Mouse (Mus musculus): ENCODE data around the gene Kdm6b. TPM values are rescaled to one million over a fixed set of nuclear protein-coding genes. Genes with fewer than 3 reads are reported as not detected.

Gene Kdm6b
- polyA plus RNA-seq, 1 experiment = 10.5 TPM

GRCm38 (mm10) chr11:69419813-69420553, 6.5 kb upstream of the Kdm6b start:
- 1% methylated on average over 31 of the region's 31 CpGs for WGBS
- Histone ChIP-seq H3K36me3 (ENCODE audit: control insufficient read depth, insufficient read depth, low read length) (no peaks in the 10 kb centered on the region), H3K27ac (ENCODE audit: insufficient read depth, low read depth, low read length) (peak overlapping the region; percentile 82), H3K4me3 (ENCODE audit: insufficient read depth, low read depth, low read length) (peak overlapping the region; percentile 70), H3K4me1 (ENCODE audit: control insufficient read depth, insufficient read depth, low read length) (peaks cover 7% of the 10 kb centered on the region; the same call in 1 of the 2 replicates), H3K27me3 (replicated peaks; ENCODE audit: control insufficient read depth, insufficient read depth, low read length) (no peaks in the 10 kb centered on the region)
- DNase-seq = peak; percentile 69
- TF ChIP-seq POLR2A (IDR thresholded peaks at IDR 0.05; ENCODE audit: low read depth, low read length) (no peak), CTCF (conservative IDR thresholded peaks at IDR 0.05; ENCODE audit: insufficient read depth, insufficient read length, low read depth, low read length) (no peak)

GRCm38 (mm10) chr11:69419443-69419812, 6.0 kb upstream of the Kdm6b start:
- Histone ChIP-seq H3K4me1 (ENCODE audit: control insufficient read depth, insufficient read depth, low read length) (peaks cover 9% of the 10 kb centered on the region), H3K36me3 (ENCODE audit: control insufficient read depth, insufficient read depth, low read length) (no peaks in the 10 kb centered on the region), H3K27me3 (replicated peaks; ENCODE audit: control insufficient read depth, insufficient read depth, low read length) (no peaks in the 10 kb centered on the region), H3K4me3 (ENCODE audit: insufficient read depth, low read depth, low read length) (peak overlapping the region; percentile 70), H3K27ac (ENCODE audit: insufficient read depth, low read depth, low read length) (peak overlapping the region; percentile 82)
- TF ChIP-seq CTCF (conservative IDR thresholded peaks at IDR 0.05; ENCODE audit: insufficient read depth, insufficient read length, low read depth, low read length) = peak; percentile 45
- TF ChIP-seq POLR2A (IDR thresholded peaks at IDR 0.05; ENCODE audit: low read depth, low read length) = no peak
- DNase-seq = peak; percentile 43
- 1% methylated on average over 19 of the region's 19 CpGs for WGBS

- peak; percentile 98 for DNase-seq
- peak; percentile 32 for TF ChIP-seq POLR2A (IDR thresholded peaks at IDR 0.05; ENCODE audit: low read depth, low read length)
- 0 out of 2 replicates have a peak, but pooled peaks have one; percentile 17 for TF ChIP-seq CTCF (conservative IDR thresholded peaks at IDR 0.05; ENCODE audit: insufficient read depth, insufficient read length, low read depth, low read length)
- Histone ChIP-seq H3K27me3 (replicated peaks; ENCODE audit: control insufficient read depth, insufficient read depth, low read length) (no peaks in the 10 kb centered on the region), H3K36me3 (ENCODE audit: control insufficient read depth, insufficient read depth, low read length) (no peaks in the 10 kb centered on the region), H3K4me1 (ENCODE audit: control insufficient read depth, insufficient read depth, low read length) (peaks cover 16% of the 10 kb centered on the region), H3K27ac (ENCODE audit: insufficient read depth, low read depth, low read length) (peak overlapping the region; percentile 98), H3K4me3 (ENCODE audit: insufficient read depth, low read depth, low read length) (peak overlapping the region; percentile 70)
- under 1% methylated on average over 45 of the region's 45 CpGs for WGBS
These were observed 5.3 kb upstream of the Kdm6b start for GRCm38 (mm10) chr11:69418481-69419442.

- Histone ChIP-seq H3K27me3 (replicated peaks; ENCODE audit: control insufficient read depth, insufficient read depth, low read length) (no peaks in the 10 kb centered on the region), H3K4me3 (ENCODE audit: insufficient read depth, low read depth, low read length) (peak overlapping the region; percentile 67), H3K4me1 (ENCODE audit: control insufficient read depth, insufficient read depth, low read length) (peaks cover 26% of the 10 kb centered on the region), H3K27ac (ENCODE audit: insufficient read depth, low read depth, low read length) (peak overlapping the region; percentile 98), H3K36me3 (ENCODE audit: control insufficient read depth, insufficient read depth, low read length) (no peaks in the 10 kb centered on the region)
- WGBS = under 1% methylated on average over 39 of the region's 39 CpGs
- TF ChIP-seq POLR2A (IDR thresholded peaks at IDR 0.05; ENCODE audit: low read depth, low read length) = peak; percentile 87
- no peak for TF ChIP-seq CTCF (conservative IDR thresholded peaks at IDR 0.05; ENCODE audit: insufficient read depth, insufficient read length, low read depth, low read length)
- DNase-seq = peak; percentile 99
These were observed 4.2 kb upstream of the Kdm6b start for GRCm38 (mm10) chr11:69417449-69418384.

GRCm38 (mm10) chr11:69416921-69417448, 3.5 kb upstream of the Kdm6b start:
- Histone ChIP-seq H3K27me3 (replicated peaks; ENCODE audit: control insufficient read depth, insufficient read depth, low read length) (no peaks in the 10 kb centered on the region), H3K36me3 (ENCODE audit: control insufficient read depth, insufficient read depth, low read length) (no peaks in the 10 kb centered on the region), H3K4me1 (ENCODE audit: control insufficient read depth, insufficient read depth, low read length) (peaks cover 31% of the 10 kb centered on the region), H3K4me3 (ENCODE audit: insufficient read depth, low read depth, low read length) (peak overlapping the region; percentile 67), H3K27ac (ENCODE audit: insufficient read depth, low read depth, low read length) (peak overlapping the region; percentile 86)
- no peak for TF ChIP-seq CTCF (conservative IDR thresholded peaks at IDR 0.05; ENCODE audit: insufficient read depth, insufficient read length, low read depth, low read length)
- TF ChIP-seq POLR2A (IDR thresholded peaks at IDR 0.05; ENCODE audit: low read depth, low read length) = no peak
- 12% methylated on average over 8 of the region's 8 CpGs for WGBS
- no peak for DNase-seq

- Histone ChIP-seq H3K4me1 (ENCODE audit: control insufficient read depth, insufficient read depth, low read length) (peaks cover 34% of the 10 kb centered on the region), H3K4me3 (ENCODE audit: insufficient read depth, low read depth, low read length) (no peak overlapping the region), H3K36me3 (ENCODE audit: control insufficient read depth, insufficient read depth, low read length) (no peaks in the 10 kb centered on the region), H3K27ac (ENCODE audit: insufficient read depth, low read depth, low read length) (peak overlapping the region; percentile 86; the same call in 1 of the 2 replicates), H3K27me3 (replicated peaks; ENCODE audit: control insufficient read depth, insufficient read depth, low read length) (no peaks in the 10 kb centered on the region)
- TF ChIP-seq CTCF (conservative IDR thresholded peaks at IDR 0.05; ENCODE audit: insufficient read depth, insufficient read length, low read depth, low read length) = no peak
- no peak for TF ChIP-seq POLR2A (IDR thresholded peaks at IDR 0.05; ENCODE audit: low read depth, low read length)
- WGBS = 4% methylated on average over 4 of the region's 4 CpGs
- DNase-seq = no peak
These were observed 3.0 kb upstream of the Kdm6b start for GRCm38 (mm10) chr11:69416509-69416908.
